Mouse (Mus musculus): ENCODE data around the gene Ankrd44. TPM values are rescaled to one million over a fixed set of nuclear protein-coding genes. Genes with fewer than 3 reads are reported as not detected.
"Not testable (repeated sequence)": the region's sequence is repeated elsewhere in the genome, so short reads cannot be mapped to it uniquely, and the experiment has no call there.

The Ankrd44 gene
- polyA plus RNA-seq (2015; fragmentation: Nextera tagmentation; extraction: Ambion mirVana) = 7.5 and 9.7 TPM in 2 replicates

GRCm38 (mm10) chr1:54925971-54926771 lies at the start of gene Ankrd44:
Gene Ankrd44 (minus strand): TSS chr1:54926387.
- H3K4me2 ChIP-seq = peak within 1 kb of the TSS; percentile 95
- peak within 1 kb of the TSS; percentile 85 for H3K27ac ChIP-seq
- no peaks in the 10 kb centered on the region for H3K36me3 ChIP-seq
- ATAC-seq (replicated peaks; ENCODE audit: insufficient number of reproducible peaks, insufficient read depth, low FRiP score, low read depth) = peak; percentile 92
- H3K4me1 ChIP-seq (replicated peaks) = peaks cover 38% of the 10 kb centered on the region
- under 1% methylated on average over 86 of the region's 94 CpGs for WGBS
- no peaks in the 10 kb centered on the region for H3K27me3 ChIP-seq
- peak within 1 kb of the TSS; percentile 88 for H3K4me3 ChIP-seq
- H3K9me3 ChIP-seq (replicated peaks) = no peaks in the 10 kb centered on the region
- H3K9ac ChIP-seq = peak within 1 kb of the TSS; percentile 92

- Histone ChIP-seq H3K9ac (no peak overlapping the region), H3K36me3 (no peaks in the 10 kb centered on the region), H3K4me2 (no peak overlapping the region), H3K27ac (no peak overlapping the region), H3K9me3 (replicated peaks) (no peaks in the 10 kb centered on the region), H3K27me3 (no peaks in the 10 kb centered on the region), H3K4me3 (no peak overlapping the region), H3K4me1 (replicated peaks) (no peaks in the 10 kb centered on the region)
- no peak for ATAC-seq (replicated peaks; ENCODE audit: insufficient number of reproducible peaks, insufficient read depth, low FRiP score, low read depth)
- WGBS = 81% methylated on average over 5 of the region's 5 CpGs
These were observed 45.7 kb upstream of the Ankrd44 start for GRCm38 (mm10) chr1:54971687-54972404.

- no peaks in the 10 kb centered on the region for H3K4me1 ChIP-seq (replicated peaks)
- 87% methylated on average over 3 of the region's 3 CpGs for WGBS
- no peak overlapping the region for H3K4me2 ChIP-seq
- ATAC-seq (replicated peaks; ENCODE audit: insufficient number of reproducible peaks, insufficient read depth, low FRiP score, low read depth) = no peak
- no peaks in the 10 kb centered on the region for H3K27me3 ChIP-seq
- H3K9me3 ChIP-seq (replicated peaks) = no peaks in the 10 kb centered on the region
- H3K27ac ChIP-seq = no peak overlapping the region
- no peaks in the 10 kb centered on the region for H3K36me3 ChIP-seq
- no peak overlapping the region for H3K4me3 ChIP-seq
- H3K9ac ChIP-seq = no peak overlapping the region
These were observed 40.7 kb upstream of the Ankrd44 start for GRCm38 (mm10) chr1:54966858-54967257.

- no peaks in the 10 kb centered on the region for H3K4me1 ChIP-seq (replicated peaks)
- no peaks in the 10 kb centered on the region for H3K36me3 ChIP-seq
- H3K4me3 ChIP-seq = no peak overlapping the region
- no peaks in the 10 kb centered on the region for H3K9me3 ChIP-seq (replicated peaks)
- no peak for ATAC-seq (replicated peaks; ENCODE audit: insufficient number of reproducible peaks, insufficient read depth, low FRiP score, low read depth)
- H3K27me3 ChIP-seq = no peaks in the 10 kb centered on the region
- H3K27ac ChIP-seq = no peak overlapping the region
- no peak overlapping the region for H3K9ac ChIP-seq
- WGBS = 56% methylated on average over 11 of the region's 11 CpGs
- H3K4me2 ChIP-seq = no peak overlapping the region
These were observed 39.2 kb upstream of the Ankrd44 start for GRCm38 (mm10) chr1:54965159-54965995.

- no peak overlapping the region for H3K27ac ChIP-seq
- H3K4me3 ChIP-seq = no peak overlapping the region
- no peak for ATAC-seq (replicated peaks; ENCODE audit: insufficient number of reproducible peaks, insufficient read depth, low FRiP score, low read depth)
- H3K36me3 ChIP-seq = no peaks in the 10 kb centered on the region
- 72% methylated on average over 9 of the region's 9 CpGs for WGBS
- no peak overlapping the region for H3K4me2 ChIP-seq
- no peak overlapping the region for H3K9ac ChIP-seq
- no peaks in the 10 kb centered on the region for H3K9me3 ChIP-seq (replicated peaks)
- H3K4me1 ChIP-seq (replicated peaks) = no peaks in the 10 kb centered on the region
- H3K27me3 ChIP-seq = no peaks in the 10 kb centered on the region
These were observed 35.5 kb upstream of the Ankrd44 start for GRCm38 (mm10) chr1:54961724-54962123.

DNA sequence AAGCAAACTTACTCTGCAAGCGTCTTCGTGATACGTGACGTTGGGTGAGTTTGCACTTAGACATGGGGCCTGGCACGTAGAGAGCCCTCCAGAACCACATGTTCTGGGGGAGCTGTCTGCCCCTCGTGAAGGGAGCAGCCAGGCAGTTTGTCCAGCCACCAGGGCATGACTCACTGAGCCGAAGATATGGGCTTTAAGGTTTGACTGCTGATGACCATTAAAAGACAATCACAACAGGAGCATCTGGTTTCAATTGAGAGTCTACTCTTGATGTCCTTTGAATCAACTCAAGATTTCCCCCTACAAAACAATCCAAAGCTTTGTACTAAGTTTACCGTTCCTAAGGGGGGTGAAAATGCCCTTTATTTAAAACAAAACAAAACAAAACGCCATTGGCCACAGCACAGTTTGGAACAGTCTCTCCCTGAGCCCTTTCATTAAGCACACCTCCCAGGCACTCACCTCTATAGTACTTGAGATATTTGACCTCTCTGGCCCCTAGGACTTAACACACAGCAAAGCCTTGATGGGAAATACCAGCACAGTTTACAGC lies 34.5 kb upstream of the Ankrd44 start:
- Histone ChIP-seq H3K27me3 (no peaks in the 10 kb centered on the region), H3K9me3 (replicated peaks) (no peaks in the 10 kb centered on the region), H3K4me1 (replicated peaks) (no peaks in the 10 kb centered on the region), H3K27ac (no peak overlapping the region), H3K4me2 (no peak overlapping the region), H3K4me3 (no peak overlapping the region), H3K36me3 (no peaks in the 10 kb centered on the region), H3K9ac (no peak overlapping the region)
- WGBS = 59% methylated on average over 9 of the region's 9 CpGs
- ATAC-seq (replicated peaks; ENCODE audit: insufficient number of reproducible peaks, insufficient read depth, low FRiP score, low read depth) = no peak

- Histone ChIP-seq H3K36me3 (no peaks in the 10 kb centered on the region), H3K9ac (no peak overlapping the region), H3K27me3 (no peaks in the 10 kb centered on the region), H3K4me3 (no peak overlapping the region), H3K4me1 (replicated peaks) (no peaks in the 10 kb centered on the region), H3K4me2 (no peak overlapping the region), H3K9me3 (replicated peaks) (no peaks in the 10 kb centered on the region), H3K27ac (no peak overlapping the region)
- no peak for ATAC-seq (replicated peaks; ENCODE audit: insufficient number of reproducible peaks, insufficient read depth, low FRiP score, low read depth)
- 66% methylated on average over 3 of the region's 3 CpGs for WGBS
These were observed 32.3 kb upstream of the Ankrd44 start for GRCm38 (mm10) chr1:54958525-54958924.

GRCm38 (mm10) chr1:54956995-54957394 lies 30.8 kb upstream of the Ankrd44 start:
- H3K4me2 ChIP-seq; H3K9me3 ChIP-seq (replicated peaks); ATAC-seq (replicated peaks; ENCODE audit: insufficient number of reproducible peaks, insufficient read depth, low FRiP score, low read depth); H3K27ac ChIP-seq; H3K9ac ChIP-seq; H3K4me3 ChIP-seq; H3K4me1 ChIP-seq (replicated peaks); H3K36me3 ChIP-seq; H3K27me3 ChIP-seq: not testable (repeated sequence)
- WGBS = 92% methylated on average over 14 of the region's 14 CpGs

- no peak for ATAC-seq (replicated peaks; ENCODE audit: insufficient number of reproducible peaks, insufficient read depth, low FRiP score, low read depth)
- Histone ChIP-seq H3K27me3 (no peaks in the 10 kb centered on the region), H3K9ac (no peak overlapping the region), H3K4me2 (no peak overlapping the region), H3K27ac (no peak overlapping the region), H3K4me1 (replicated peaks) (no peaks in the 10 kb centered on the region), H3K4me3 (no peak overlapping the region), H3K9me3 (replicated peaks) (no peaks in the 10 kb centered on the region), H3K36me3 (no peaks in the 10 kb centered on the region)
- 72% methylated on average over 4 of the region's 4 CpGs for WGBS
These were observed 28.7 kb upstream of the Ankrd44 start for GRCm38 (mm10) chr1:54954856-54955255.

- WGBS = 70% methylated on average over 3 of the region's 3 CpGs
These were observed 18.5 kb upstream of the Ankrd44 start for GRCm38 (mm10) chr1:54944648-54945047.

DNA sequence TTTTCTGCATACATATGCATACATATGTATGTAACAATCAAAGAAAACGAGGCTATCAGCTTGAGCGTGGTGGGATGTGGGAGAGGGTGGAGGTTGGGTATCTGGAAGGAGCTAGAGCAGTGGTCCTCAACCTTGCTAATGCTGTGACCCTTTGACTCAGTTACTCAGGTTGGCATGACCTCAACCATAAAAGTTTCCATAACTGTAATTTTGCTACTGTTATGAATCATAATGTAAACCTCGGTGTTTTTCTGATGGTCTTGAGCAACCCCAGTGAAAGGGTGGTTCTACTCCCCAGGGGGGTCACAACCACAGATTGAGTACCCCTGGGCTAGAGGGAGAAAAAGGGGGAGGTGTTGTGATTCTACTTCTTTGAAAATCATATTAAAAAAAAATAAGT lies 9.3 kb upstream of the Ankrd44 start:
- no peak for ATAC-seq (replicated peaks; ENCODE audit: insufficient number of reproducible peaks, insufficient read depth, low FRiP score, low read depth)
- Histone ChIP-seq H3K27ac (no peak overlapping the region), H3K4me3 (no peak overlapping the region), H3K4me1 (replicated peaks) (peaks cover 3% of the 10 kb centered on the region), H3K9ac (no peak overlapping the region), H3K9me3 (replicated peaks) (no peaks in the 10 kb centered on the region), H3K36me3 (no peaks in the 10 kb centered on the region), H3K27me3 (no peaks in the 10 kb centered on the region), H3K4me2 (no peak overlapping the region)
- 76% methylated on average over 3 of the region's 3 CpGs for WGBS

More at GRCm38 (mm10) chr1:54944648-54945047, 18.5 kb upstream of the Ankrd44 start:
- Histone ChIP-seq H3K4me3 (no peak overlapping the region), H3K27ac (no peak overlapping the region), H3K9me3 (replicated peaks) (no peaks in the 10 kb centered on the region), H3K36me3 (no peaks in the 10 kb centered on the region), H3K4me1 (replicated peaks) (no peaks in the 10 kb centered on the region), H3K27me3 (no peaks in the 10 kb centered on the region), H3K9ac (no peak overlapping the region), H3K4me2 (no peak overlapping the region)
- no peak for ATAC-seq (replicated peaks; ENCODE audit: insufficient number of reproducible peaks, insufficient read depth, low FRiP score, low read depth)
